Mouse (Mus musculus) hindbrain, embryonic 16.5 days (tissue): ENCODE measurements at regions not wholly inside any gene's neighbourhood (a gene's known extent, or its start where the extent isn't known, plus 50 kb on each side); places are given as distances from the start of the nearest gene placed in this dataset.

Experiments
- ATAC-seq: fragments of 200-750 bp; cut with Nextera tagmentation; 2 replicates; pipeline ENCODE4 v1.8.0; 2017; ENCODE audit warnings: moderate TSS enrichment, moderate library complexity
- H3K27ac ChIP-seq: fragments of 300-500 bp; sonication (generic); 2 replicates; pipeline ENCODE4 v1.5.1; 2014; ENCODE audit warnings: low read depth, mild to moderate bottlenecking, control low read depth, low read length, moderate library complexity
- H3K27me3 ChIP-seq: fragments of 300-500 bp; sonication (generic); replicated peaks from 2 replicates; pipeline ENCODE4 v1.6.1; 2014; ENCODE audit warnings: low read length; ENCODE audit not compliant: control insufficient read depth, insufficient read depth
- H3K36me3 ChIP-seq: fragments of 300-500 bp; sonication (generic); 2 replicates; pipeline ENCODE4 v1.6.1; 2014; ENCODE audit warnings: mild to moderate bottlenecking, low read length, moderate library complexity, mixed read lengths; ENCODE audit not compliant: control insufficient read depth, insufficient read depth
- H3K4me1 ChIP-seq: fragments of 300-500 bp; sonication (generic); 2 replicates; pipeline ENCODE4 v1.6.1; 2014; ENCODE audit warnings: low read depth, low read length; ENCODE audit not compliant: control insufficient read depth, insufficient read depth
- H3K4me2 ChIP-seq: fragments of 300-500 bp; sonication (generic); 2 replicates; pipeline ENCODE4 v1.6.1; 2014; ENCODE audit warnings: mild to moderate bottlenecking, low read length, control low read depth, moderate library complexity
- H3K4me3 ChIP-seq: fragments of 300-500 bp; sonication (generic); 2 replicates; pipeline ENCODE4 v1.5.1; 2014; ENCODE audit warnings: mild to moderate bottlenecking, low read length, control low read depth, moderate library complexity
- H3K9ac ChIP-seq: fragments of 300-500 bp; sonication (generic); 2 replicates; pipeline ENCODE4 v1.6.1; 2014; ENCODE audit warnings: low read depth, mild to moderate bottlenecking, control low read depth, low read length, moderate library complexity
- H3K9me3 ChIP-seq: fragments of 300-500 bp; sonication (generic); 2 replicates; pipeline ENCODE4 v1.6.1; 2014; ENCODE audit warnings: mild to moderate bottlenecking, low read length, moderate library complexity; ENCODE audit not compliant: control insufficient read depth
- WGBS: fragments of 180-500 bp; shearing (Covaris S2); extraction: QIAGEN DNeasy Blood & Tissue Kit; methylation state at CpG from one replicate; pipeline ENCODE4 v1.1.7; 2014; 5-methylcytosine and 5-hydroxymethylcytosine counted together

DNA sequence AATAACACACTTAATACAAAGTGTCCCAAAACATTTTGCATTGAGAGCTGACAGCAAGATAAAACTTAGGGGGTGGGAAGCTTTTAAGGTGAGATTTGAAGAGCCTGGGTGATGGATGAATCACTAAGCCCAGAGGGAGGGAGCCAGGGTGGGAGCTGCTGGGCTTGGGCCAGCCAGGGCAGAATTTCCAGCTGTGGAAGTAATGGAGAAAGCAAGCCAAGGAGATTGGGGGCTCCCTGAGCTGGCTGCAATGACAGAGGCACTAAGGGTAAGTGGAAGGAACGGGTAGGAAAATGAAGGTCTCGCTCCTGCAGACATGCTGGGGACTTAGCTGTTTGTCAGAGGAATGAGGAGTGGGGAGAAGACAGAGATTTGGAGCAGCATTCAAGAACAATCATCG, 81.2 kb downstream of the Cdca7 start:
- Histone ChIP-seq H3K4me3 (no peak overlapping the region), H3K27ac (no peak overlapping the region), H3K9me3 (no peaks in the 10 kb centered on the region; the same call in 1 of the 2 replicates), H3K27me3 (no peaks in the 10 kb centered on the region), H3K4me1 (peaks cover 6% of the 10 kb centered on the region; the same call in 1 of the 2 replicates), H3K9ac (no peak overlapping the region; the same call in 1 of the 2 replicates), H3K36me3 (no peaks in the 10 kb centered on the region), H3K4me2 (no peak overlapping the region)
- ATAC-seq: no peak
- WGBS: 33% methylated on average over 3 of the region's 3 CpGs

DNA sequence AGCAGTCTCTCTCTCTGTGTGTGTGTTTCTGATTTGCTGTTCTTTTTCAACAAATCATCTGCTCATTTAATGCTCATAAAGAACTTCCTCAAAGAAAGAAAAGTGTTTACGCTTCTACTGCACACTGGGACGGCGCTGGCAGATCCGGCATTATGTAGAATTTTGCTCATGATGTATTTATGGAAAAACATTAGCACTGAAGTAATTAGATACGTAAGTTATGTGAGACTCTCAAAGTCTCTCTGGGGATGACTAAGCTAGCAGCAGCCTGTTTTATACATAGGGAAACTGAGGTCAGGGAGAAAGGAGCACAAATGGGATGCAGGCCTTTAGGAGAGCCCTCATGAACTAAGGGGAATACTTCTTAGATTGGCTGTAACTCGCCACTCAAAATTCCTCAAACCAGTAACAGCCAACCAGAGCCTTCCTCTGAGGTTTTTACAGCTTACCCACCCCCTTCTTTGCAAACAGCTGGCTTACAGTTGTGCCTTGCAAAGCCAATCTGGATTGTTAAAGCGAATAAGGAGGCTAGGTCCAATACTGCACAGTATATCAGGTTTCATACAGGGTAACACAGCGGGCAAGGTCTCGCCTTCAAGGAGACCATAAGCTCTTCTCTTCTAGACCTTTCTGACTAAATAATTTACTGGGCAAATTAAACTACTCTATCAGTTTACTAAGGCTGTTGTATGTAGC, 81.8 kb downstream of the Cdca7 start:
- Histone ChIP-seq H3K27me3 (no peaks in the 10 kb centered on the region), H3K9me3 (no peaks in the 10 kb centered on the region), H3K9ac (no peak overlapping the region; the same call in 1 of the 2 replicates), H3K27ac (no peak overlapping the region), H3K4me2 (no peak overlapping the region), H3K4me1 (peaks cover 6% of the 10 kb centered on the region; the same call in 1 of the 2 replicates), H3K36me3 (no peaks in the 10 kb centered on the region), H3K4me3 (no peak overlapping the region)
- ATAC-seq: no peak
- 72% methylated on average over 9 of the region's 9 CpGs for WGBS

DNA sequence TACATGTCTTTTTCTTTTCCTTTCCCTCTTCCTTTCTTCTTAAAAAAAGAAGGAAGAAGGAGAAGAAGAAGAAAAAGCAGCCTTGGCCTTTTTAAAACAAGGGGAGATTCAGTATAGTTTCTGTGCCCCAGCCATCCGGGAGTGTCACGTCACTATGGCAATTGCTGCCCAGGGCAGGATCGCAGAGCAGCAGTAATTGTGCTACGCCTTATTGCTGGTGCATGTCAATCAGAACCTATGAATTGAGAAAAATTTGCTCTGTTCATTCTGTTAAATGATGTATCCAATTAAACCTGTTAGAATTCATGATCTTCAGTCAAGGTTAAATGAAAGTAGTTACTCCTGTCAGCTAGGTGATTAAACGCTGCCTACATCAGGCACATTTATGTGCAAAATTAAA, 85.4 kb downstream of the Cdca7 start:
- Histone ChIP-seq H3K9ac (no peak overlapping the region), H3K27me3 (no peaks in the 10 kb centered on the region), H3K36me3 (no peaks in the 10 kb centered on the region), H3K27ac (no peak overlapping the region), H3K4me1 (peaks cover 6% of the 10 kb centered on the region; the same call in 1 of the 2 replicates), H3K4me2 (no peak overlapping the region), H3K9me3 (no peaks in the 10 kb centered on the region), H3K4me3 (no peak overlapping the region)
- WGBS: 24% methylated on average over 5 of the region's 5 CpGs
- ATAC-seq: no peak

DNA sequence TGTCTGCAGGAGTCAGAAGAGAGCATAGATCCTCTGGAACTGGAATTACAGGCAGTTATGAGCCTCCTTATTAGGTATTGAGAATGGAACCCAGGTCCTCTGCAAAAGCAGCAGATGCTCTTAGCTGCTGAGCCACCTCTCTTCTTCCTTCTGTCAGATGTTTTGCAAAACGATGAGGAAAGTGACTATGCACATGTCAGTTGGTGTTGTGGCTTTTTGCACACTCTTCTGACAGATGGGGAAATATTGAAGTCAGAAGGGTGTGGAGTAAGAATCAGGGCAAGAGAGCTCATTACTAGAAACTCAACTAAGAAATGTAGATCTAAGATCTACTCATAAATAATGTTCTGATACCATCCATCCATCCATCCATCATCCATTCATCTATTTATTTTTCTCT, 102.4 kb downstream of the Cdca7 start:
- Histone ChIP-seq H3K27me3 (no peaks in the 10 kb centered on the region), H3K9ac (no peak overlapping the region), H3K36me3 (no peaks in the 10 kb centered on the region), H3K9me3 (no peaks in the 10 kb centered on the region), H3K4me1 (no peaks in the 10 kb centered on the region), H3K27ac (no peak overlapping the region), H3K4me3 (no peak overlapping the region), H3K4me2 (no peak overlapping the region)
- no peak for ATAC-seq
- WGBS: 94% methylated on average over 1 of the region's 1 CpGs

DNA sequence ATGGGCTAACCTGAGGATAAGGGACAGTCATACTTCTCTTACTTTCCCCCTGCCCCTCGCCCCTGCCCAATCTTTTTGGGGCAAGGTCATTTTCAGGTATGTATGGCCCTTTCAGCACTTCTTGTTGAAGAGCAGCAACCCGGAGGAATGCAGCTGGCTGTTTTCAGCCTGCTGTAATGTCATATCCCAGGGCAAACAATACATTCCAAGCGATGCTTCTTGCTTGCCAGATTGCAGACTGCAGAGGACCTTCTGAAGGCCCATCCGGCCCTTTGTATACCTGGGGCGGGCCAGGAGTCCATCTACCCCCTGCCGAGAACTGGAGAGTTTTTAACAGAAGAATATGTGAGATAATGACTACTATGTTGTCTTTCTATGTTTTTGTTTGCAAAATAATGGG, 105.2 kb downstream of the Cdca7 start:
- WGBS: 82% methylated on average over 6 of the region's 6 CpGs
- H3K4me2 ChIP-seq: no peak overlapping the region
- H3K36me3 ChIP-seq: no peaks in the 10 kb centered on the region
- H3K27me3 ChIP-seq: no peaks in the 10 kb centered on the region
- no peaks in the 10 kb centered on the region for H3K9me3 ChIP-seq
- ATAC-seq: no peak
- no peak overlapping the region for H3K4me3 ChIP-seq
- H3K4me1 ChIP-seq: no peaks in the 10 kb centered on the region
- H3K9ac ChIP-seq: no peak overlapping the region
- H3K27ac ChIP-seq: no peak overlapping the region

DNA sequence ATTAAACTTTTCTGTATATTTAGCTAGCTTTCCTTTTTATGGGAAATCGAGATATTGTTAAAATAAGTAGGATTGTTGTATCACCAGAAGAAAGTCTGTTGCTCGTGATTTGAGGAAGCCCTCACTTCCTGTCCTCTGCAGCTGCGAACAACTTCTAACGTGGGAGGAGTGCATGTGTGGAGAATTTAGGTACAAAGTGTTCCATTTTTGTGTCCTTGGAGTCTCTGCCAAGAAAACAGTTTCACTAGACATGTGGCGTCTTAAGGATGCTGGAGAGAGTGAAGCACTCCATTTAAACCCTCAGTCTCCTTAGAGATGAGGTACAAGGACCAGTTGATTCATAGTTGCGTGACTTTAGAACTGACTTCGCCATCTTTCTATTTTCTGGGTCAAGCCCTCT, 112.9 kb downstream of the Cdca7 start:
- Histone ChIP-seq H3K27ac (no peak overlapping the region), H3K4me1 (no peaks in the 10 kb centered on the region), H3K27me3 (no peaks in the 10 kb centered on the region), H3K4me3 (no peak overlapping the region), H3K4me2 (no peak overlapping the region), H3K9ac (no peak overlapping the region), H3K36me3 (no peaks in the 10 kb centered on the region), H3K9me3 (no peaks in the 10 kb centered on the region)
- ATAC-seq: no peak
- 81% methylated on average over 7 of the region's 7 CpGs for WGBS

DNA sequence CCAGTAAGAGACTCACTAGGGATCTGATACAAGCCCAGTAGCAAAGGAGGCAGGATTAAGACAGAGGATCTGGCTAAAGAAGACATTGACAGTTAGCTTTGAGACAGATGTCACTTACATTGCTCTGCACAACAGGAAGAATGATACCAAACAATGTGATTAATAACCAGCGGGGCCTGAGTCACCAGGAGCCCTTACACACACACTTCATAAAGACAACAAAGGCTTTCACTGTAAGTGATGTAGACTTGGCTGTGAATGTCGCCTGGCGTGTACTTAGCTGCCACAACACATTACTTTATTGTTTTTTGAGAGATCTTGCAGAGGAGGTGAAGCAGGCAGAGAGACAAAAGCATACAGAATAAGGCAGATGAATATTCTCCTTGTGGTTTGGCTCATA, 116.1 kb downstream of the Cdca7 start:
- WGBS: 19% methylated on average over 3 of the region's 3 CpGs
- ATAC-seq: 0 out of 2 replicates have a peak, but pooled peaks have one; percentile 45
- H3K27ac ChIP-seq: no peak overlapping the region

DNA sequence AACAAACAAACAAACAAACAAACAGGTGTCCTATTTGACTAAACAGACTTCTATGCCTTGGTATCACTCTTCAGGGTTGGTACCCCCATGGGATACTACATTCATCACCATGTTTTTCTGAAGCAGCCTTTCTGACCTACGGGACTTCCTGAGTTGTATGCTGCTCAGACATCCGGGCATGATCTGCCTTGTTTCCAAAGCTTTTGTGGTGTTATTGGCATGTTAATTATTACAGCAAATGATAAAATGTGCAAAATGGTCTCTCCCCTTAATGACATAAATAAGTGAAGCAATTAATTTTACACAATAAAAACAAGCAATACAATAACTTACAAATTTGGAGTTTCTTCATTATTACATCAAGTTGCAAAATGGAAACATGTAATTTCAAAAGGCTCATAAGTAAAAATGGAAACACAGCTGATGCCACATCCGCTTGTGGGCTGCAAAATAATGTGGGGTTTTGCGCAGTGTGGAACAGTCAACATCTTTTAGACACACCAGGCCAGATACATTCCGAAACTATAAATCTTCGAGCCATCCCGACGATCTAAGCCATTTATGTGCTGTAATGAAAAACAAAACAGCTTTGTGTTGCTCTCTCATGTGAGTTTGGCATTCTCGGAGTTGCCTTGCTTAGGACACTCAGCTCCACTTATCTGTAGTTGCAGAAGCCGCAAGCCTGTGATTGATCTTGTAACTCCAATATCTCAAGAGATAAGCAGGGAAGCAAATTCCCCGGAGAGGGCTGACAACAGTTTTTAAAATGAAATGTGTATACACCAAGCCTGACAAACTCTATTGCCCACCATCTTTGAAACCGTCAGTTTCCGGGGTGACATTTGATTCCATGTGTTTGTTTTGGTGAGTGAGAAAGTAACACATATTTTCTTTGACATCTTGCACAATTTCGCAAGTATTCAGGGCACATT, 121.3 kb downstream of the Cdca7 start:
- Histone ChIP-seq H3K27me3 (no peaks in the 10 kb centered on the region), H3K4me1 (no peaks in the 10 kb centered on the region), H3K4me3 (no peak overlapping the region), H3K4me2 (no peak overlapping the region), H3K9ac (no peak overlapping the region), H3K36me3 (no peaks in the 10 kb centered on the region), H3K9me3 (no peaks in the 10 kb centered on the region), H3K27ac (no peak overlapping the region)
- WGBS: 49% methylated on average over 14 of the region's 14 CpGs
- no peak for ATAC-seq

More for the DNA sequence above, 116.1 kb downstream of the Cdca7 start:
- no peaks in the 10 kb centered on the region for H3K4me1 ChIP-seq
- H3K27me3 ChIP-seq: no peaks in the 10 kb centered on the region
- no peak overlapping the region for H3K4me3 ChIP-seq
- no peak overlapping the region for H3K4me2 ChIP-seq
- H3K9me3 ChIP-seq: no peaks in the 10 kb centered on the region
- no peak overlapping the region for H3K9ac ChIP-seq
- no peaks in the 10 kb centered on the region for H3K36me3 ChIP-seq

DNA sequence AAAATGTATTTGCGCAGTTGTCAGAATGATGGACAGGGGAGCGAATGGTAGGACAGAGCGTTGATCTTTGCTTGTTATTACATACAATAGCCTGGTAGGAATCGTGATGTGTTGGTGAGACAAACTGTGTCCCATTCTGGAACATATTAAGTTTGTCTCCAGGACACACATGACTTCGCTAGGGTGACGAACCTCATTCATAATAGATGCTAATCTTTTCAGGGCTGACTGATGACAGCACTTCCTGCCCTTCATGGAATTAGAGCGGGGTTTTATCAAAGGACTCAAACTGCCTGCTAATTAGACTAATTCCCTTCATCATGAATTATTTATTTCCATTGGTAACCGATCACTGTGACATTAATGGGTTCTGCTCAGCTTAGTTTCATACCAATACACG, 122.0 kb downstream of the Cdca7 start:
- H3K4me1 ChIP-seq: no peaks in the 10 kb centered on the region
- ATAC-seq: no peak
- no peaks in the 10 kb centered on the region for H3K36me3 ChIP-seq
- H3K9me3 ChIP-seq: no peaks in the 10 kb centered on the region
- H3K9ac ChIP-seq: no peak overlapping the region
- no peak overlapping the region for H3K4me2 ChIP-seq
- 18% methylated on average over 9 of the region's 9 CpGs for WGBS
- H3K27ac ChIP-seq: no peak overlapping the region
- H3K27me3 ChIP-seq: no peaks in the 10 kb centered on the region
- no peak overlapping the region for H3K4me3 ChIP-seq
